Mouse (Mus musculus) myocyte (in vitro differentiated cells): ENCODE results near the gene Nptxr. TPM values are rescaled to one million over a fixed set of nuclear protein-coding genes. Genes with fewer than 3 reads are reported as not detected.

Experiments used
- H3K27me3 ChIP-seq: one replicate; pipeline ENCODE4 v1.6.1; 2011; ENCODE audit not compliant: control insufficient read depth, insufficient read depth, insufficient read length
- H3K36me3 ChIP-seq: one replicate; pipeline ENCODE4 v1.6.1; 2011; ENCODE audit not compliant: control insufficient read depth, insufficient read depth
- H3K4me2 ChIP-seq: one replicate; pipeline ENCODE4 v1.6.1; 2011; ENCODE audit warnings: low read depth, control low read depth
- H3K4me3 ChIP-seq: one replicate; pipeline ENCODE4 v1.5.1; 2011; ENCODE audit warnings: mild to moderate bottlenecking, control low read depth, moderate library complexity
- H3K79me2 ChIP-seq: one replicate; pipeline ENCODE4 v1.6.1; 2011; ENCODE audit not compliant: control insufficient read depth, insufficient read depth
- H3ac ChIP-seq: one replicate; pipeline ENCODE4 v1.6.1; 2011; ENCODE audit not compliant: control insufficient read depth, insufficient read length
- CEBPB ChIP-seq: IDR thresholded peaks from 2 replicates; pipeline ENCODE4 v1.6.1; 2011; ENCODE audit warnings: mild to moderate bottlenecking, moderate library complexity; ENCODE audit not compliant: poor library complexity, insufficient read depth, severe bottlenecking
- E2F4 ChIP-seq: IDR thresholded peaks from one replicate; pipeline ENCODE4 v1.6.1; 2011; ENCODE audit warnings: mild to moderate bottlenecking, control low read depth, moderate library complexity; ENCODE audit not compliant: insufficient read depth
- MAX ChIP-seq: IDR thresholded peaks from one replicate; pipeline ENCODE4 v1.6.1; 2011; ENCODE audit warnings: low read depth, mild to moderate bottlenecking, control low read depth
- MYOD1 ChIP-seq, 3 experiments: IDR thresholded peaks; one replicate each; pipeline ENCODE4 v1.6.1; 2011; ENCODE audit warnings: control low read depth in 2 of 3, low read depth in 2 of 3, mild to moderate bottlenecking in 2 of 3, moderate library complexity in 1 of 3; ENCODE audit not compliant: insufficient read length in 2 of 3, control insufficient read depth in 1 of 3
- MYOG ChIP-seq, 3 experiments: IDR thresholded peaks; one replicate each; pipeline ENCODE4 v1.6.1; 2011; ENCODE audit warnings: control low read depth in 2 of 3, low read depth in 2 of 3, mild to moderate bottlenecking in 2 of 3; ENCODE audit not compliant: insufficient read length in 2 of 3, control insufficient read depth in 1 of 3, insufficient read depth in 1 of 3
- POLR2A ChIP-seq: IDR thresholded peaks from one replicate; pipeline ENCODE4 v1.6.1; 2011; ENCODE audit warnings: low read depth, mild to moderate bottlenecking, control low read depth, moderate library complexity; ENCODE audit not compliant: insufficient read length
- POLR2AphosphoS2 ChIP-seq: IDR thresholded peaks from one replicate; pipeline ENCODE4 v1.6.1; 2011; ENCODE audit warnings: low read depth, control low read depth; ENCODE audit not compliant: insufficient read length
- REST ChIP-seq: IDR thresholded peaks from one replicate; pipeline ENCODE4 v1.6.1; 2011; ENCODE audit warnings: mild to moderate bottlenecking, control low read depth, moderate library complexity; ENCODE audit not compliant: insufficient read depth, insufficient read length
- SRF ChIP-seq: IDR thresholded peaks from one replicate; pipeline ENCODE4 v1.6.1; 2011; ENCODE audit warnings: low read depth; ENCODE audit not compliant: control insufficient read depth, insufficient read length
- TCF12 ChIP-seq: IDR thresholded peaks from one replicate; pipeline ENCODE4 v1.6.1; 2011; ENCODE audit warnings: mild to moderate bottlenecking, control low read depth; ENCODE audit not compliant: poor library complexity, insufficient read depth, severe bottlenecking
- TCF3 ChIP-seq: IDR thresholded peaks from one replicate; pipeline ENCODE4 v1.6.1; 2011; ENCODE audit warnings: low read depth, control low read depth; ENCODE audit not compliant: insufficient read length
- USF1 ChIP-seq: IDR thresholded peaks from one replicate; pipeline ENCODE4 v1.6.1; 2011; ENCODE audit warnings: low read depth, mild to moderate bottlenecking, control low read depth, moderate library complexity
- polyA plus RNA-seq: library from polyadenylated mRNA; unstranded; fragments of >200 nt; fragmentation: generic; extraction: Trizol; gene quantifications from one replicate; pipeline ENCODE4 v1.2.1, GENCODE M21; 2012; ENCODE audit warnings: missing spikeins

The Nptxr gene
- polyA plus RNA-seq, 1 experiment = 14.3 TPM

GRCm38 (mm10) chr15:79827778-79828210 is 23.2 kb upstream of the Nptxr start:
- no peak for TF ChIP-seq CEBPB
- TF ChIP-seq E2F4 = no peak
- TF ChIP-seq MYOD1 (IDR thresholded peaks at IDR 0.05; ENCODE audit: control insufficient read depth in 1 of 3, insufficient read length in 2 of 3, low read depth in 2 of 3) = no peak
- no peak for TF ChIP-seq MAX
- TF ChIP-seq TCF3 = no peak
- TF ChIP-seq TCF12 = no peak
- TF ChIP-seq SRF = no peak
- no peak for TF ChIP-seq REST
- TF ChIP-seq POLR2A = no peak
- no peak for TF ChIP-seq MYOG (IDR thresholded peaks at IDR 0.05; ENCODE audit: control insufficient read depth in 1 of 3, insufficient read depth in 1 of 3, insufficient read length in 2 of 3, low read depth in 2 of 3)
- no peak for TF ChIP-seq USF1
- no peak for TF ChIP-seq POLR2AphosphoS2
- Histone ChIP-seq H3K4me3 (no peak overlapping the region), H3K4me2 (no peak overlapping the region), H3K27me3 (no peaks in the 10 kb centered on the region), H3K36me3 (no peaks in the 10 kb centered on the region), H3ac (no peak overlapping the region), H3K79me2 (peaks cover 7% of the 10 kb centered on the region)

GRCm38 (mm10) chr15:79827061-79827777 is 22.7 kb upstream of the Nptxr start:
- no peak overlapping the region for H3K4me3 ChIP-seq
- no peaks in the 10 kb centered on the region for H3K27me3 ChIP-seq
- H3K79me2 ChIP-seq = peaks cover 1% of the 10 kb centered on the region
- no peaks in the 10 kb centered on the region for H3K36me3 ChIP-seq
- H3ac ChIP-seq = no peak overlapping the region
- TF ChIP-seq USF1 (no peak), SRF (no peak), CEBPB (no peak), MAX (no peak), POLR2A (no peak), TCF3 (no peak), REST (no peak), MYOD1 (IDR thresholded peaks at IDR 0.05; ENCODE audit: control insufficient read depth in 1 of 3, insufficient read length in 2 of 3, low read depth in 2 of 3) (no peak), MYOG (IDR thresholded peaks at IDR 0.05; ENCODE audit: control insufficient read depth in 1 of 3, insufficient read depth in 1 of 3, insufficient read length in 2 of 3, low read depth in 2 of 3) (no peak), E2F4 (no peak)
- no peak overlapping the region for H3K4me2 ChIP-seq

- no peak for TF ChIP-seq E2F4
- peak; percentile 16 for TF ChIP-seq POLR2AphosphoS2
- H3K79me2 ChIP-seq = no peaks in the 10 kb centered on the region
- no peak overlapping the region for H3ac ChIP-seq
- H3K27me3 ChIP-seq = no peaks in the 10 kb centered on the region
- H3K36me3 ChIP-seq = no peaks in the 10 kb centered on the region
- no peak overlapping the region for H3K4me2 ChIP-seq
- H3K4me3 ChIP-seq = no peak overlapping the region
Observed at GRCm38 (mm10) chr15:79826221-79826935, 21.8 kb upstream of the Nptxr start.

- Histone ChIP-seq H3K27me3 (no peaks in the 10 kb centered on the region), H3K79me2 (no peaks in the 10 kb centered on the region), H3K36me3 (no peaks in the 10 kb centered on the region), H3K4me2 (no peak overlapping the region), H3K4me3 (no peak overlapping the region), H3ac (no peak overlapping the region)
- TF ChIP-seq SRF (no peak), POLR2AphosphoS2 (peak; percentile 60)
Observed at GRCm38 (mm10) chr15:79825146-79825825, 20.7 kb upstream of the Nptxr start.

GRCm38 (mm10) chr15:79823588-79824280 is 19.2 kb upstream of the Nptxr start:
- Histone ChIP-seq H3K79me2 (no peaks in the 10 kb centered on the region), H3K4me3 (no peak overlapping the region), H3ac (no peak overlapping the region), H3K27me3 (no peaks in the 10 kb centered on the region), H3K36me3 (no peaks in the 10 kb centered on the region), H3K4me2 (no peak overlapping the region)
- TF ChIP-seq MAX (no peak), MYOG (IDR thresholded peaks at IDR 0.05; ENCODE audit: control insufficient read depth in 1 of 3, insufficient read depth in 1 of 3, insufficient read length in 2 of 3, low read depth in 2 of 3) (no peak), USF1 (no peak), TCF3 (no peak), POLR2AphosphoS2 (no peak), E2F4 (no peak), MYOD1 (IDR thresholded peaks at IDR 0.05; ENCODE audit: control insufficient read depth in 1 of 3, insufficient read length in 2 of 3, low read depth in 2 of 3) (no peak), SRF (no peak), CEBPB (no peak), POLR2A (no peak), TCF12 (no peak), REST (no peak)
